Mouse (Mus musculus): ENCODE measurements around the gene Sp2.

The Sp2 gene

DNA sequence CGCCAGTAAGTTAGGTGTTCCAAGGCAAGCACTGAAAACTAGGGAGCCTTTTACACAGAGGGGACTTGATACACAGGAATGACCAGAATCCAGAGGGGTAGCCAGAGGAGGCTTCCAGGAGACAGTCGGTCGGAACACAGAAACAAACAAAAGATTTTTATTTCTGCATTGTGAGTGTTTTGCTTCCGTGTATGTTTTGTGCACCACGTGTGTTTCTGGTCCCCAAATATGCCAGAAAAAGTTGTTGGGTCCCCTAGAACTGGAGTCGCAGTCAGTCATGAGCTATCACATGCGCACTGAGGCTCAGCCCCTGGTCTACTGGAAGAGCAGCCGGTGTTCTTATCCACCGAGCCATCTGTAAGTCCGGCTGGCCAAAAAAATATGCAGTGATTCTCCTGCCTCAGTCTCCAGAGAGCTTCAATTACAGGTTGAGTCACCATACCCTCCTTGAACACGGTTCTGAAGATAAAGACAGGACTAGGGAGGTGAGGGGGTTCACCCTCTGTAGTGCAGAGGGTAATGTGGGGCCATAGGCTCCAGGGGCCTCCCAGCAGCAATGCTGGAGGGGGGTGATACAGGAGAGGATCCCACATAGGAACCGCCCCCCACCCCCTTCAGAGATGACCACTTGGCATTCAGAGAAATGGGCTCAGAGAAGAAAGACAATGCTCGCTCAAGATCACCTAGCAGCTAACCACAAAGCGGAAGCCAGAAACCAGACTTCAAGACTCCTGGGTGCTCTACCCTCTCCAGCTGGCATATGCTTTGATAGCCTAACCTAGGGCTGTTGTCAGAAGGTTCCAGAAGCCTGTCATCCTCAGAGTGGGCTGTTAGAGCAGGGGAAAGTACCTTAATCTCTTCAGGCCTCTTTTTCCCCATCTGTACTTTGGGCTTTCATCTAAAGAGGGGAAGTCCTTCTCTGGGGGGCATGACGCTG lies 13.3 kb upstream of the Sp2 start:
- no peak for DNase-seq

DNA sequence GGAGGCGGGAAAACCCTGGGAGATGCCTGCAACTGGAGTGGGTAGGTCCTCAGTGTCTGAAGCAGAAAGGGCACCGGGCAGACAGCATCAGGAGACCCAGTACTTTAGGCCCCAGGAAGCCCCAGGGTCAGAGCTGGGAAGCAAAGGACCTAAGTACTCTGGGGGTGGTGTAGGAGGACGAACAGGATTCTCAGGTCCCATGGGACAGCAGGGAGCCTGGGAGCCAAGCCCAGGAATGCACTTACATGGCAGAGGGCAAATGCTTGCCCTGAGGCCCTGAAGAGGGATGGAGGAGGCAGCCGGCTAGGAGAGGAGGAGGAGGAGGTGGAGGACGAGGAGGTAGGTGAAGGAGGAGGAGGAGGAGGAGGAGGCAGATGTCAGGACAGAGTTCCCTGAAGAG lies 12.3 kb upstream of the Sp2 start:
- no peak for DNase-seq

DNA sequence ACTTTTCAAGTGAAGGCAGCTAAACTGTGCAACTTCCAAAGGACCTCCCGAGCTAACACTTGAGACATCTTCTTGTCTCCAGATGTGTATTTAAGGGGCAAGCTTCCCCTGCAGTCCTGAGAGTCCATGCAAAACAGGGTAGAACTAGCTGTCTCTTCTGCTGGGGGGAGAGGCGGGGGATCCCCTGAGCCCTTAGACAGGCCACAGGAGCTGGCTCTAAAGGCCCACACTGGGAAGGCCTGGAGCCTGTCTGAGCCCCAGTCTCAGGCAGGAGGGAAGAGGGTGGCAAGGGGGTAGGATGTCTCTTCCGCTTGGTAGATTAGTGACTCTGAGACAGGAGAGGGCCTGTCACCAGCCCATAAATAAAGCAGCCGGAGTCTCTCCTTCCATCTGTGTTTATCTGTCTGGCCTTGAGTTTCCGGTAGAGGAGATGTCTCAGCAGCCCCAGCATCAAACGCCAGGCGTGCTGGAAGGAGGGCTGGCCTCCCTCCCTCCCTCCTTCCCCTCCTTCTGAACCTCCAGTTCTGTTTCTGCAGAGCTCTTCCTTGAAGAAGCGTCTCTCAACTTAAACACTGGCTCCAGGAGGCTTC lies 10.1 kb upstream of the Sp2 start:
- no peak for DNase-seq

DNA sequence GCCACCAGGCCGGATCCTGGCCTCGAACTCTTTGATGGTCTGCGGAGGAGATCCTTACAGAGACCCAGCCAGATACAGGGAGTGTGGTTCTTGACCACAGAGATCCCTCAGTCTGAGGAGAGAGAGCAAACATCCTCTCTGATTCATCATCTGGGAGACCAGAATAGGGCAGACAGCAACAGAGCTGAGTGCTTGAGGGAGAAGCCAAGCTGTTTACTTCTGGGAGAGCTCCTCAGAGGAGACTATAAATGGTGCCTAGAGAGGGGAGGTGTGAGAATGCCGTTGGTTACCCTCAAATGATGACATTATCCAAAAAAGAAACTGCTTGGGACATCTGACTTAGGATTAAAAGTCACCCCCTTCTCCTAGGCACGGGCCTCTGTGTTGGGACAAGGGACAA lies 8.7 kb upstream of the Sp2 start:
- DNase-seq: no peak

DNA sequence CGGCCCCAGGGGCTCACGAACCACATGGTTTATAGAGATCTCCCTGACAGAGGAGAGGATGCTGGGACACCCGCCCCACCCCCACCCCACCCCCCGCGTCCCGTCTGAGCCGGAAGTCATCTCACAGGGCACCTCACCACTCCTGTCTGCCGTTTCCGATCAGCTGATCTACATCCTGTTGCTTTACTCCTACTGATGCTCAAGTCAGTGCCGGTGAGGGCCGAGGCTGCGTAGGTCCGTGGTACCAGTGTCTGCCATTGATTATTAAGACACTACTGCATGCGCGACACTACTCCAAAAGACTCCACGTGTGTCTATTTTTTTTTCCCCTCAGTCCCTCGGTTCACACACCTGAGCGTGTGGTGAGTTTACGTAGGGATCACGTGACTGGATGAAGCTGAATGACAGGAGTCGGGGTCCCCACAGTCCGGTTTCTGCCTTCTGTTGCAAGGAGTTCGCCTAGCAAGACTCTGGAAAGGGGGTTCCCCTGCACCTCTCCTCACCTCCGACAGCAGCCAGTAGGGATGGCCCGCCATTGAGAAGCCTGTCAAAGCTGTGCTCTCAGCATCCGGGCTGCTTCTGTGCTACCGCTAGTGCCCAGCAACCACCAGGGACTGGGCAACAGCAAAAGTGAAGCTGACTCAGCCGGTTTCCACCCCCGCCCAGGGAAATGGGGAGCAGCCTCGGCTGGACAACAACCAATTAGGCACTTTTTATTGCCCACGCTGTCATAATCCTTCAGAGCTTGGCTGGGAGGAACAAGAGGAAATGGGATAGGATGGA lies 5.3 kb upstream of the Sp2 start:
- DNase-seq: peak in 1 of 2 experiments; percentile 22

DNA sequence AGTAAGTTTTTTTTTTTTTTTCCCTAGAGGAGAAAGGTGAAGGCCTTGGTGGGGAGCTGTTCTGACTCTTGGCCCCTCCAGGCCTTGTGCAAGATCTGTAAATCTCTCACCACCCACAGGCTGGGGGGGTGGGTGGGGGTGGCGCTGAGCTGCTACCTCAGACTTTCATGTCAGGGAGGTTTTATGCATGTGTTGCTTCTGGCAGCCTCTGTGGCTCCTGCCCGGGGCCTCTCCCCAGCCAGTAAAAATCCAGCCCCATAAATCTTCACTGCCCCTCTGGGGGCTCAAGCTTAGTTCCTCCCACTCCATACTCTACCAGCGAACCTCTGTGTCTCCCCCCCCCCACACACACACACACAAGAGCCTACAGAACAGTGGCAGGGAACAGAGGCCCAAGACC lies 3.7 kb upstream of the Sp2 start:
- no peak for DNase-seq

DNA sequence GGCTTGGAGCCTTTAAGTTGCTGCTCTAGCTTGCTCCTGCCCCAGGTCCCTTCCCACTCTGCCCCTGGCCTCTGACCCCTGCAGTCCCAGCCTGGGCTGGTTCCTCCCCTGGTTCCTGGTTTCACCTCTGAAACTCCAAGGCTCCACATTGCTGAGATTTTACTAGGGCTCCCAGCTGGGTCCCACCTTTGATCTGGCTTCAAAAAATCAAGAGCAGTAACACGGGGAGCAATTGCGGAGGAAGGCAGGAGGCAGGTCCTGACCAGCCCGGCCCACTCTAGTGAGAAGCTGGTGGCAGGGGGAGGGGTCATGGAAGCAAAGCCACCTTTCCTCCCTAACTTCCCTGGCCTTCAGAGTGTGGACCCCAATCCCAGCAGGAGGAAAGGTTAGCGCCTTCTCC lies 2.1 kb upstream of the Sp2 start:
- DNase-seq: no peak

DNA sequence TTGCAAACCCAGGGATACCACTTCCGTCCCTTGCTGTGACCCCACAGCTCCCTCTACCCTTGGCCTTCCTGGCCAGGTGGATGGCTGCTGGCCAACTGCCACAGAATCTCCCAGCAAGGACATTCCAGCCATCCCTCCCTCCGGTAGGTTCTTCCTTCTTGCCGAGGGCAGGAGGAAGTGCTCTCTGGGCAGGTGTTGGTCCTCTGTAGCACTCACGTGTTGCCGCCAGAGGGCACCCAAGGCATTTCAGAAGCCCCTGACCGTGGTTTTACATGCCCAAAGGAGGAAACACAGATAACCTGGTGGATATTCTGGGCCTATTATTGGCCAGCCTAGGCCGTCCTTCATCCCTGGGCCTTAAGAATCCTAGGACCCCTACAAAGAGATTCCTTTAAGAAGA lies 404 bp downstream of the Sp2 start:
- peak; percentile 87 to 89 for DNase-seq

DNA sequence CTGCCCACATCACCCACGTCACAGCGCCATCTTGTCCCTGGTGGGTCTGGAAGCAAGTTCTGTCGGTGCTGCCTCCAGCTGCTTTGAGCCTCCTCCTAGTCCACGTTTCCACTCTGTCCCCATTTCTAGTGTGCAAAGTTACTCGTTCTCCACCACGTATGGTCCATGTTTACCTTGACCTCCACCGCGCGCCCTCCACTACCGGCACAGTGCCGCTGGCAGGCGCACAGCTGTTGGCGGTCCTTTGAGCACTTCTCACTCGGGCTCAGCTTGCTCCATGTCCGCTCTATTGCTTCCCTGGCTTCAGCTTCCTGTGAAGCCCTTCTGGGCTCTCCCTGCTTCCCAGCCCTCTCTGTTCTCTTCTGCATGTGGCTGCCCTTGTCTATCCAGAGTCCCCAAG lies 1.3 kb downstream of the Sp2 start:
- DNase-seq: no peak

DNA sequence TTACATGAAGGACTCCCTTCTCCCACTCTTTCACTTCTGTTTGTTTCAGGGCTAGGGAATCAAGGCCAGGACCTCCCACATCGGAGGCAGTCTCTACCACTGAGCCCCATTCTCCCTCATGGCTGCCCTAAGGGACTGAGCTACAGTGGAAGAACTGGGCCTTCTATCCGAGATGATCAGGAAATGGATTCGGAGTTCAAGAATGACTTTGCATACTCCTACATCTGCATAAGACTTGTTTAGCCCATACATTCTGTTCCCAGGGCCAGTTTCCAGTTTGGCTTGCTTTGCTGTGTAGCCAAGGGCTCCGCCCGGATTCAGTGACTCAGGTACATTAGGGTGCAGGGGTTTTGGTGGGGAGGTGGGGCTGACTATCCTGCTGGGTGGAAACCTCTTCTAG lies 2.7 kb downstream of the Sp2 start:
- DNase-seq: no peak

DNA sequence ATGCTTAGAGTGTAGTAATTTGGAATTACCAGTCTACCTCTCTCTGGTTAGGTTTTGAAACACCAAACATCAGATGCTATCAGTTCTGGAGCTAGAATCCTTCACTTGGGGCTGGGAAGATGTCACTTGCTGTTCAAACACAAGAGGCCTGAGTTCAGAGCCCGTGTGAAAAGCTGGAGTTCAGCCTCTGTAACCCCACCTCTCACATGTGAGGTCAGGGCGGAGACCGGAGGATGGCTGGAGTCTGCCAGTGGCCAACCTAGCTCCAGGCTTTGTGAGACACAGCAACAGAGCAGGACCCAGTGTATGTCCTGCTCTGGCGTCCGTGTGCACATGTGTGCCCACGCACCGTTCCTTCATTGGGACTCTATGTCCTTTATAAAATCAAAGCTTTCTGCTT lies 3.4 kb downstream of the Sp2 start:
- no peak for DNase-seq

DNA sequence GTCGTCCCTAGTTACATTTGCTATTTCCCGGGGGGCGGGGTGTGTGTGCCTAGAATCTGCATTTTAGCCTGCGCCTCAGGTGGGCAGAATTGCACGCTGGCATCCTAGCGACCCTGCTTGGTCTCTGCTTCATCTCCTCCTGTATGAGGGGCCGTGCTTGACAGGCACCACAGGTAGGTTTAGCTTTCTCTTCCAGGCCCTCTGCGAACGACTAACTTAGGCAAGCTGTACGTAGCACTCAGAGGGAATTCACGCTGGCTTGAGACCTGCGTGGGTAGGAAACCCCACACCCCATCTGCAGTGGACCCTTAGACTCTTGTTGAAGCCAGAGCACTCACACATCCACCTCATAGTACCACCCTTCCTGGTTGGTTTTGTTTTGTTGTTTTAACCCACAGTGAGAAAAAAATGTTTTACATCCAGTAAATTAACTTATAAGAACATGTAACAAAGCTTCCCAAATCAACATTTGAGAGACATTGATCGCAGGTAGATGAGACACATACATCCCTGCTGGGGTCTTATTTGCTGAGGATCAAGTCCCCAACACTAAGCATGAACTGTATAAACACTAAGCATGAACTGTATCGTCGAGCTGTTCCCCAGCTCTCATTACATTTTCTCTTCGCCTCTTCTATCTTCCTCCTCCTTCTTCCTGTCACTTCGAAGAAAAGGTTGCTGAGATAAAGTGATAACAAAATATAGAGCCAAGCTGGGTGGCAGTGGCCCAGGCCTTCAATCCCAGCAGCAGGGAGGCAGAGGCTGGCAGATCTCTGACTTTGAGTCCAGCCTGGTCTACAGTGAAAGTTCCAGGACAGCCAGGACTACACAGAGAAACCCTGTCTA lies 4.1 kb downstream of the Sp2 start:
- no peak for DNase-seq

DNA sequence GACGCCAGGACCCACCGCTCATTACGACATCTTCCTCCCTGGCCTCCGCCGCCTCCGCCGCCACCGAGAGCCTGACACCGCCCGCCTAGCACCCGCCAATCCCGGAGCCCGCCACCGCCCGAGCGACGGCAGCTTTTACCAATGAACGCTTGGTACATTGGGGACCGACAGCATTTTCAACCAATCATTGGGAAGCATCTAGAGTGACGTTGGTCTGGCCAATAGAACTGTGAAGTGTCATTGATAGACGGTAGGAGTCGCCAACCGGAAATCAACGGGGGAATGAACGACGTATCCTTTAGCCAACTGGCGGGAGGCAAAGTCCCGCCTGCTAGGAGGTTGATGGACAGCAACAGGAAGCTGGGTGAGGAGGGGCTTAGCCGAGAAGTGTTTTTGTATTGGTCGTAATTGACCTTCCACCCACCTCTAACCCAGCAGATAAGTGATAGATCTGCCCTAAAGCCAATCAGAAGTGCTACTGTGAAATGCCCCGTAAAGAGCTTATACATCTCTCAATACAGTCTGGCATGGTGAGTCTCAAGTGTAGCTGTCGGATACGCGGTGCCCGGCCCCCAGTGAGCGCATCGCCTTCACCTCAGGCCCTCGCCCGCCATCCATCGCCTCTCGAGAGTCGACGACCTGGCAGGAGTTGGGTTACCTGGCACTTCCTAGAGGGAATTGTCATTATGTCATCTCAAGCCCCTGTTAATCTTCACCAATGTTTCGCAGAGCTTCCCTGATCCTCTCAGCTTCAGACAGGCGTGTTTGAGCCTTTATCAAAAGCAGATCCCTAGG lies 5.0 kb downstream of the Sp2 start:
- peak; percentile 98 for DNase-seq

DNA sequence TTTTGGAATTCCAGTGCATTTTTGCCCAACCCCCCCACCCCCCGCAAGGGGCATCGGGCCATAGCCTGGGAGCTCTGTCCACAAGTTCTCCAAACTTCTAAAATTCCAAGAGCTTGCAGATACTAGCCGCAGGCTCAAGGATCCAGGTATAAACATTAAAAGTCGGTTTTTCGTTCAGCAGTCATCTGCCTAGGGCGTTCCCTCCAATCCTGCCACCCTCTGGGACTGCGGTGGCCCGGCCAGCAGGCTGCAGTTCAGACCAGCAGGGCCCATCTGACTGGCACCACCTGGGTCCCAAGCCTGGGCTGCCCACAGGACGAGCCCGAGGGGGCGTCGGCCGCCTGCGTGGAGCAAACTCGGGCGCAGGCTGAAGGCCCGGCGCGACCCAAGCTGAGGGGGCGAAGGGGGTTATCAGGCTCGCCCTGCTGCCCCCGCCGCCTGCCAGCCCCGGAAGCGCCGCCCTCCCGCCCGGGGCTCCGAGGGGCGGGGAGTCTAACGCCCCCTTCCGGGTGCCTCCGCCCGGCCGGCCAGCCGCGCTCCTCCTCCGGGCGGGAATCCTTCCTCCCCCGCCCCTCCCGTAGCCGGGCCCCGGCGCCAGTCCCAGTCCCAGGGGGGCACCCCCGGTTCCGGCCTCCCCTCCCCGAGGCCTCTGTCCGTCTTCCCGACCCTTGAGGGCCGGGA lies 5.7 kb downstream of the Sp2 start:
- DNase-seq: peak; percentile 84 to 93

DNA sequence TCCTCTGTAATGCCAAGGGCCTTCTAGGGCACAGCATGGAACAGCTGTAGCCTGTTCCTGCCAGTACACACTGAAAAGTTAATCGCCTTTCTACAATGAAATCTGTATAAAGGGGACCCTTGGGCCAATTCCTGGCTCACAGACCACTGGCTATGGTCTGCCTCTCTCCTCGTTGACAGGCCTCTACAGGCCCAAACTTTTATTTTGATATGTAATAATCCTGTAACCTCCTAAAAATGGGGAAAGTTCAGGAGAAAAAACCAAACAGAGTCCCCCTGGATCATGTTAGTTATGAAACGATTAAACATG lies 6.4 kb downstream of the Sp2 start:
- no peak for DNase-seq

DNA sequence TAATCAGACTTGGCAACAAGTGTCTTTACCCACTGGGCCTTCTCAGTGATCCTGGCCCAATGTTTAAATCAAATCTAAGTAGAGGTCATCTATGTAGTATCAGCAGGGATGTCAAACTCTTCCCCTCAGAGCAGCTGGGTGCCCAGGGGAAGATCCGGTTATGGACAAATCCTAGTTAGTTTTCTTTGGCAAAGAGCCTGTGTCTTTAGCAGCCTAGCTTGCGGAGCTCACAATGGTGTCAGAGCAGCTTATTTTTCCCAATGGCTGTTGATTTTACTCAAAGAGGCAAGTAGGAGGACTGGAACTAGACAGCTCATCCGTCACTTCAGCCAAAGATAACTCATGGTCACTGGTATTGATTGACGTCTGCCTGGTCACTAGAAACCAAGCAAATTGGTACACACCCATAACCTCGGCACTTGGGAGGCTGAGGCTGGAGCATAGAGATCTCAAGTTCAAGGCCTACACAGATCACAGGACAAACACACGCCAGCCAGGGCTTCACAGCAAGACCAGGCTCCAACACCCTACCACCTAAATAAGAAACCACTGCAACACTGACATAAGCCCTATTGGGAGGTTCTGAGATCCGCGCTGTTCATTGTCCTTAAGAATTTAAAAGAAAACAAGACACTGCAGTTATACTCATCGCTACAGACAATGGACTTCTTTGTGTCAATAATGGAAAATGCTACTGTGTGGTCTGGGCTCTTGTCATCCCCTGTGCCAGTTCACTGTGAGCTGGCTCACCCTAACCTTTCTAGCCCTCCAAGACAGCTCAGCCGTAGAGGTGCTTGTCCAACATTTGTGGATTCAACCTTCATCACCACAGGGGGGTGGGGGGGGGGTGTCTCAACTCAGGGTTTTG lies 7.0 kb downstream of the Sp2 start:
- no peak for DNase-seq

DNA sequence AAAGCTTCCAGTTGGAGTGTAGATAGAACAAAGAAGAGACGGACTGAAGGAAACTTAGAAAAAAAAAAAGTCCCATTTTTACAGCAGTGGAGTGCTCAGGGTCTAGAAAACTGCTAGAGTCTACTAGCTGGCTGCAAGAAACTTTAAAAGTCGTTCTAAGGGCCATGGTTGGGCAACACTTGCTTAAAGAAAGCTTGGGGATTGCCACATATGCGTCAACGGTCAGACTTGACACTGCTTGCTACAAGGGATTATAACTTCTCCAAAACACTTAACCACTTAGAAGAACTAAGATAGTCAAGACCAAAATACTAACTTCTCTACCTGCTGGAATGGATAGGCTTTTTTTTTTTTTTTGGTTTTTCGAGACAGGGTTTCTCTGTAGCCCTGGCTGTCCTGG lies 7.9 kb downstream of the Sp2 start:
- DNase-seq: no peak

DNA sequence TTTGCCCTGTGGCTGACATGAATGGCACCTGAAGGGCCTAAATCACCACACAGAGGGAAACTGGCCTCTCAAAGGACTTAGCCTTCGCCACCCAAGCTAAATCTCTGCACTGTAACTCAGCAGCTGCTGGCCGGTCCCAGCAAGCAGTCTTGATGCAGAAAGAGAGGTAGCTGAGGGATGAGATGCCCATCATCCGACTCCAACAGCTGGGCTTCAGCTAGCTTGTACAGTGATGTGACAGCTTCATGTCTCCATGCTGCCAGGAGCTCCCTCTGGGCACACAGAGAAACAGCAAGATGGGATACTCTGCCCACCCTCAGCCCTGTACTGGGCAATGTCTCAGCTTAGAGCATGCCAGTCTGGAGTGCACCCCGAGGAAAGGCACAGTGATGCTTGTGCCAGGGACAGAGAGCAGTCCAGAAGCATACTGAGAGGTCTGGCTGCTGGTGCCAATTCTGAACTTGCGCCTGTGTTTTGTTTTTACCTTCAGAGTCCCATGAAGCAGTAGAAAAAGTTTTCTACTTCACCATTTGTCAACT lies 9.3 kb downstream of the Sp2 start:
- peak; percentile 74 to 81 for DNase-seq

DNA sequence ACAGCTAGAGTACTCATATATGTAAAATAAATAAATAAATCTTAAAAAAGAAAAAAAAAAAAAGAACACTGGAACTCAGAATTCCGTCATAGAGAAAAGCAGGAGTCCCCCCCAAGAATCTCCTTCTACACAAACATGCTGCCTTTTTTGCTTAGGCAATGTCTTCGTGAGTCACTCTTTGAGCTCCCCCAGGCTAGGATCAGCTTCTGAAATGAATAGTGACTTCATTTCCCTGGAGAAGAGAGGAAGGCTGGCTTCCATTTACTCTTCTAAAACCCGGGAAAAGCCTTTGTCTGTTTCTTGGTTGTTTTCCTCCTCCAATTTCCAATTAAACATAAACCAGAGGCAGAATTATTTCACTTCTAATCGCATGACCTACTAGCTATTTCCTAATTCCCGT lies 9.9 kb downstream of the Sp2 start:
- DNase-seq: no peak

DNA sequence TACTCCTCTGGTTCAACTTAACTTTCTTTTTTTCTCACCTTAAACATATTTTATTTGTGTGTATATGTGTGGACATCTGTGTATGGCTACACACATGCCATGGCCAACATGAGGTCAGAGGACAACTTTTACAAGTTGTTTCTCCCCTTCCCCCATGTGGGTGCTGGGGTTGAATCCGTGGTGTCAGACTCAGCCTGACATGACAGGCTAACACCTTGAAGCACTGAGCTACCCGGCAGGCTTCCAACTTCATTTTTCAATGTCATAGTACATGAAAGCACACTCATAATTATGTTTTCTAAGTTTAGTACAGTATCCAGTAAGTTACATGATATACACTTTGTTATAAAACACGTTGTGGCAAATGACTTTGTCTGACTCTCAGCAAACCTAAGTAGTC lies 12.4 kb downstream of the Sp2 start:
- no peak for DNase-seq

Data from cerebellum, adult 18-20 months (tissue).